Mouse (Mus musculus) hindbrain, embryonic 10.5 days (tissue): ENCODE results near the gene Ly6g6d. TPM values are rescaled to one million over a fixed set of nuclear protein-coding genes. Genes with fewer than 3 reads are reported as not detected.

Experiments used
- DNase-seq: peaks from one replicate; pipeline ENCODE4 v3.0.0-alpha.2; 2017; ENCODE audit warnings: low spot score
- H3K27ac ChIP-seq: fragments of 300-500 bp; sonication (generic); 2 replicates; pipeline ENCODE4 v1.5.1; 2016; ENCODE audit warnings: mild to moderate bottlenecking, moderate library complexity
- H3K27me3 ChIP-seq: fragments of 300-500 bp; sonication (generic); 2 replicates; pipeline ENCODE4 v1.6.1; 2016; ENCODE audit warnings: mild to moderate bottlenecking; ENCODE audit not compliant: poor library complexity, insufficient read depth, severe bottlenecking
- H3K36me3 ChIP-seq: fragments of 300-500 bp; sonication (generic); 2 replicates; pipeline ENCODE4 v1.6.1; 2016; ENCODE audit warnings: mild to moderate bottlenecking, moderate library complexity
- H3K4me1 ChIP-seq: fragments of 300-500 bp; sonication (generic); replicated peaks from 2 replicates; pipeline ENCODE4 v1.6.1; 2016; ENCODE audit warnings: mild to moderate bottlenecking
- H3K4me3 ChIP-seq: fragments of 300-500 bp; sonication (generic); 2 replicates; pipeline ENCODE4 v1.5.1; 2016; ENCODE audit warnings: mild to moderate bottlenecking, moderate library complexity
- H3K9me3 ChIP-seq: fragments of 300-500 bp; sonication (generic); 2 replicates; pipeline ENCODE4 v1.6.1; 2016; ENCODE audit warnings: mild to moderate bottlenecking, moderate library complexity
- WGBS: fragments of 180-500 bp; shearing (Covaris S2); methylation state at CpG from one replicate; pipeline ENCODE4 v1.1.7; 2016; 5-methylcytosine and 5-hydroxymethylcytosine counted together
- polyA plus RNA-seq: library from polyadenylated mRNA; unstranded; fragments of >200 nt; fragmentation: Nextera tagmentation; extraction: Ambion mirVana; gene quantifications from 2 replicates; pipeline ENCODE4 v1.2.1, GENCODE M21; 2016

Ly6g6d gene
- polyA plus RNA-seq, 1 experiment from 2014 or later, result 2.1 TPM

DNA sequence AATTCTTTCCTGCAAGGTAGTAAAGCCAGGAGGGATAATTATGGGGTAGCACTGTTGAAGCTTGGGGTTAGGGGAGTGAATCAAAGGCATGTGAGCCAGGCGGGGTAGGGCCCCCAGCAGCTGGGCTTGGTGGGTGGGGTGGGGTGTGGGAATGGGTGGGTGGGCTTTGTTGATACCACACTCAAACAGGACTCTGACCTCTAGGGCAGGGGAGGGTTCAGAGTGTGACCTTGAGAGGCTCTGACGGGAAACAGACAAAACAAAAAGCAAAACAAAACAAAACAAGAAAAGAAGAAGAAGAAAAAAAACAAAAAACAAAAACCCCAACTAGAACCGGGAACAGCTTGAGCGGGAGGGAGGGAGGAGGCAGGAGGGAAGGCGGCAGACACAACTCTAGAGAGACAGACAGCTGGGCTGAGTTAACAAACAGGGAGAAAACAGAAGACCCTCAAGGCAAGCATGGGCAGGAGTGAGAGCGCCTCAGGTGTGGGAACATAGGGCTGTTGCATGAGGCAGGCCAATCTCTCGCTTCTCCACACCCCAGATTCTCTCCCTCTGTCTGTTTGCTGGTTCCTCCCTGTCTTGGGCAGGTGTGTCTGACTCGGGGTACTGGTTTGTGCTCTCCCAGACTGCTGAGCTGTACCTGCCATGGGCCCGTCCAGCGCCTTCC, 1.2 kb downstream of the Ly6g6d start, which contains the start of gene Ly6g6e:
TSS of gene Ly6g6e (plus strand) at position 396 of the 670 bp plus-strand sequence.
- DNase-seq, result no peak
- H3K4me1 ChIP-seq, result peaks cover 41% of the 10 kb centered on the region
- peak within 1 kb of the TSS; percentile 82 for H3K27ac ChIP-seq
- H3K9me3 ChIP-seq, result no peaks in the 10 kb centered on the region
- no peaks in the 10 kb centered on the region for H3K36me3 ChIP-seq
- WGBS, result 25% methylated on average over 10 of the region's 10 CpGs
- H3K27me3 ChIP-seq, result peaks cover 15% of the 10 kb centered on the region
- peak within 1 kb of the TSS; percentile 45 for H3K4me3 ChIP-seq

DNA sequence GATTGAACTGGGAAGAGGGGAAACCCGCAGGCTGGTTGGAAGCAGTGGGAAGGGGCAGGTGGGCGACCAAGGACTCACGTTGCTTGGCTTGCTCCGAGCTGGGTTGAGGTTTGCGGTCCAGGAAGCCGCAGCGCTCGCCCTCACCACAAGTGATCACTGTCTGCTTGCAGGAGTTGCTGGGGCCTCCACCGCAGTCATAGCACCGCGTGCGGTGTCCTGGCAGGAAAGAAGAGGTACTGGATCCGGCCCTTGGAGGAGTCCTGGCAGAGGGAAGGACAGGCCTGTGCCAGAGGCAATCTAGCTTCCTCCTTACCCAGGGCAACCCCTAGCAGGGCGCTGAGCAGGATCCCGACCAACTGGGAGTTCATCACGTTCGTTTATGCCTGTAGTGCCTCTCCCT, 3.8 kb downstream of the Ly6g6d start:
- no peak for DNase-seq
- Histone ChIP-seq H3K9me3 (no peaks in the 10 kb centered on the region), H3K4me3 (no peak overlapping the region), H3K4me1 (peaks cover 28% of the 10 kb centered on the region), H3K36me3 (no peaks in the 10 kb centered on the region), H3K27me3 (peaks cover 8% of the 10 kb centered on the region; the same call in 1 of the 2 replicates), H3K27ac (peak overlapping the region; percentile 50)
- WGBS, result 56% methylated on average over 17 of the region's 17 CpGs

DNA sequence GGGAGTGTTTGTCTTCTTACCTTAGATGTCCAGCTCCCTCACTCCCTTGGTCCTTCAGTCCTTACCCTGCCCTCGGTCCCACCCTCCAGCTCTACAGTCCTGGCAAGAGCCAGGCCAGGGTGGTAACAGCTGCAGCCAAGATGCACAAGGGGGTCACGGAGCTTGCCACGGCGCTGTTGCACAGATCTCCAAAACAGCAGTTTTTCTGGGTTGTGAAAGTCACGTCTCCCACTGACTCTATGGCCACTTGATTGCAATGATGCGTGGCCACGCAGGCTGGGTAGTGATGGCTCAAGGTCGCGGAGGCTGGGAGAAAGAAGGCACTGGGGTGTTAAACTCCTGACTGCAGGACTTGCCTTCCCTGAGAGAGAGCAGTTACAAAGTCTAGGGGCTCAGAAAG, 6.4 kb downstream of the Ly6g6d start:
- no peak for DNase-seq
- Histone ChIP-seq H3K9me3 (no peaks in the 10 kb centered on the region), H3K4me1 (peaks cover 9% of the 10 kb centered on the region), H3K27me3 (peaks cover 28% of the 10 kb centered on the region), H3K36me3 (no peaks in the 10 kb centered on the region), H3K27ac (no peak overlapping the region), H3K4me3 (no peak overlapping the region)
- WGBS, result 82% methylated on average over 9 of the region's 9 CpGs

DNA sequence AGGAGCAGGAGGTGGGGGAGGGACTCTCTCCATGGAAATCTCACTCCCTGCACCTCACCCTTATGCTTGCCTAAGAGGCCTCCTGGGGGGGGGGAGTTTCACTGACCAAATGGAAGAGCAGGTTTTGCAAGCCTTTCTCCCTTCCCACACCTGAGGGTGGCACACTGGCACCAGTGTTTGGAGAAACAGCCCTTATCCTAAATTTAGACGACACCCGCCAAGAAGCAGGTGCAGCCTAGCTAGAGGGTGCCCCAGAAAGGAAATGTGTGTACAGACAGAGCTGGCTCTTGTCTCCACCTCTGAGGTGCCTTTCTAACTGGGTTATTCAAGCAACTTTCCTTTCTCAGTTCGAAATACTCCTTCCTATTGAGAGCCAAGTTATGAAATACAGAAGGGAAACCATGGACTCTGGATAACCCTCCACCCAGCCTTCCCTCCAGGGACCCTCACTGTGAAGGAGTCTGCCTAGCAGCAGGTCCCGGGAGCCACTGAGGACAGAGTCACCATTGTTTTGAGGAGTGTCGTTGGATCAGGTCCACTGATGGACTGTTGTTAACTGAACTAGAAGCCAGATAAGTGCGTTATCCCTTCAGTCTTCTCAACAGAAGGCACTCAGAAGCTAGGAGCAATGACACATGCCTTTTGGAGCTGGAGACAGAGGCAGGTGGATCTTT, 7.2 kb downstream of the Ly6g6d start:
- Histone ChIP-seq H3K9me3 (no peaks in the 10 kb centered on the region), H3K4me1 (peaks cover 9% of the 10 kb centered on the region), H3K27ac (no peak overlapping the region), H3K27me3 (peaks cover 36% of the 10 kb centered on the region), H3K4me3 (no peak overlapping the region), H3K36me3 (no peaks in the 10 kb centered on the region)
- WGBS, result 61% methylated on average over 6 of the region's 6 CpGs
- DNase-seq, result no peak

- H3K27me3 ChIP-seq, result peaks cover 55% of the 10 kb centered on the region
Measured at GRCm38 (mm10) chr17:35068213-35068914, 9.5 kb downstream of the Ly6g6d start.

GRCm38 (mm10) chr17:35066084-35066483, 11.8 kb downstream of the Ly6g6d start, which contains the start of gene Mpig6b:
Mpig6b (minus strand) TSS chr17:35066184.
- H3K4me3 ChIP-seq, result peak within 1 kb of the TSS; percentile 54
- H3K9me3 ChIP-seq, result no peaks in the 10 kb centered on the region
- DNase-seq, result no peak
- H3K36me3 ChIP-seq, result peaks cover 24% of the 10 kb centered on the region
- 42% methylated on average over 10 of the region's 10 CpGs for WGBS
- peak within 1 kb of the TSS; percentile 81 for H3K27ac ChIP-seq
- peaks cover 38% of the 10 kb centered on the region for H3K4me1 ChIP-seq
- peaks cover 68% of the 10 kb centered on the region for H3K27me3 ChIP-seq

More at GRCm38 (mm10) chr17:35068213-35068914, 9.5 kb downstream of the Ly6g6d start:
- Histone ChIP-seq H3K9me3 (no peaks in the 10 kb centered on the region), H3K4me1 (peaks cover 29% of the 10 kb centered on the region), H3K36me3 (peaks cover 1% of the 10 kb centered on the region), H3K4me3 (no peak overlapping the region), H3K27ac (no peak overlapping the region)
- no peak for DNase-seq
- WGBS, result 86% methylated on average over 17 of the region's 17 CpGs

DNA sequence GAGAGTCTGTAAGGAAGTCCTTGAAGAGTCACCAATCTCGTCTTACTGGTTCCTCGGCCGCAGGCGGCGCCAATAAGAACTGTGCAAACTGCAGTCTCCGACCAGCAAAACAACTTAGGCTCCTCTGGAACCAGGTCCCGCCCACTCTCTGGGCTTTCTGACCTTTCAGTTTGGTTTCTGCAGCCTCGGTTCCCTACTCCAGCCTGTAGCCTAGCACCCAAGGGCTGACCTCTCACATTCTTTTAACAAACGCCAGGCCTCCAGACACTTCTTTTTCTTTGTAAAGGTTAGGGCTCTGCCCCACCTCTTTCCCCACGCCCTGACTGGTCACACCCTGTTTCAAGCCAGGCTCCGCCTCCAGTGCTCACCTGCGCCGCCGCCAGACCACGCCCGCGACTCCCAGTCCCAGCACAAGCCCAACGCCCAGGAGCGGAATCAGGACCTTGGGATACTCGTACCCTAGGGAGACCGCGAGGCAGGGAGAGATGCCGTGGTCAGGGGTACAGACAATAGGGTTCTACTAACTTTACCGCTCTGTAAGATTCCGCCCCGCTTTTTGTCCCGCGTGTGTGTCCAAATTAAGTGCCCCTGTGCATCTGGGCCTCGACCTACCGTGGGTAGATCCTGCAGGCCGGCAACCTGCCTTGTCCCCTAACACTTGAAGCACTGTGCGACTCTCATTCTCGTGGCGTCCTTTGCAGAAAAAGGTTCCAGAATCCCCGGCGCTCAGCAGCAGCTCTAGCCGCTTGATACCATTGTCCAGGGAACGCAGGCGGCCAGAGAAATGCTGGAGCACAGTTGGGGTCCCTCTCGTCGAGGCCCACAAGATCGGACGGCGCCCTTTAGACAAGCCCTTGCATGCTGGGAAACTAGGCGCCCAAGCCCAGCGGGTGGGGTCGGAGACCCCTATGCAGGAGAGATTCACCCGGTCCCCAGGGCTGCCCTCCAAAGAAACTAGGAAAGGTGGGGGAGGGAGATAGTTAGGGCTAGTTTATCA, 12.6 kb downstream of the Ly6g6d start, which contains the start of gene Ly6g6c:
TSS of gene Ly6g6c (plus strand) at position 438 of the 997 bp plus-strand sequence.
- Histone ChIP-seq H3K4me3 (peak within 1 kb of the TSS; percentile 54), H3K4me1 (peaks cover 44% of the 10 kb centered on the region), H3K27ac (peak within 1 kb of the TSS; percentile 81), H3K9me3 (no peaks in the 10 kb centered on the region), H3K27me3 (peaks cover 68% of the 10 kb centered on the region), H3K36me3 (peaks cover 32% of the 10 kb centered on the region)
- under 1% methylated on average over 48 of the region's 48 CpGs for WGBS
- DNase-seq, result peak; percentile 68

GRCm38 (mm10) chr17:35064378-35064877, 13.4 kb downstream of the Ly6g6d start:
- Histone ChIP-seq H3K36me3 (peaks cover 35% of the 10 kb centered on the region), H3K27me3 (peaks cover 68% of the 10 kb centered on the region), H3K9me3 (no peaks in the 10 kb centered on the region), H3K4me3 (peak overlapping the region; percentile 54), H3K4me1 (peaks cover 49% of the 10 kb centered on the region), H3K27ac (no peak overlapping the region; the same call in 1 of the 2 replicates)
- 36% methylated on average over 10 of the region's 10 CpGs for WGBS
- no peak for DNase-seq

DNA sequence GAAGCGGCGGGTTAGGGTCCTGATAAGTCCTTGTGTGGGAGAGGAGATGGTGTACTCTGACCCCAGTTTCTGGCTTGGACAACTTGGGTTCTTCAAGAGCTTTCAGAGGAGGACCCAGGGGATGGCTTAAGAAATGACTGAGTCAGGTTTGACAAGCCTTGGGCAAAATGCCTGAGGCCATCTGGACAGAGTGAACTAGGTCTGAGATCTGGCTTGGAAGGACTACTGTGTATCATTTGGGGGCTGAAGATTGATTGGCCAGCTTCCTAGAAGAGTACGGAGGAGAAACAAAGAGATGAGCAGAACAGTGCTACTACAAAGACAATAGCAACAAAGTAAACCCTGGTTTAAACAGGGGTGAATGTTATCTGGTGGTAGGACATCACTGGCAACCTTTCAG, 14.4 kb downstream of the Ly6g6d start:
- no peak overlapping the region for H3K27ac ChIP-seq
- no peak overlapping the region for H3K4me3 ChIP-seq
- 93% methylated on average over 3 of the region's 3 CpGs for WGBS
- H3K36me3 ChIP-seq, result peaks cover 35% of the 10 kb centered on the region
- DNase-seq, result no peak
- H3K9me3 ChIP-seq, result no peaks in the 10 kb centered on the region
- H3K27me3 ChIP-seq, result peaks cover 62% of the 10 kb centered on the region
- peaks cover 54% of the 10 kb centered on the region for H3K4me1 ChIP-seq

DNA sequence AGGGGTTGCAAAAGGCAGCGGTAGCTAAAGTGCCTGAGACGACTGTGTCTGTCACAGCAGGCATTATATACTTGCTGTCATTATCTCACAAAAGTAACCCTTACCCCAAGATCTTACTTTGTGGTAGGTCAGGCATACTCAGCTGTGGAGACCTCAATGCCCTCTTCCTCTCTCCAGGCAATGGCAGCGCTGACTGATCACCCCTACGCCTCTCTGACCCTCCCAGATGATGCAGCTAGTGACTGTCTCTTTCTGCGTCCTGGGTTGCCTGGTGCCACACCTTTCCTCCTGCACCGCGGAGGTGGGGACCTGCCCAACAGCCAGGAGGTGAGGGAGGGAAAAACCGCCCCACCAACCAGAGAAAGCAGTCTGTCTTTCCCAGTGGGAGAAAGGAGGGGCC, 16.6 kb downstream of the Ly6g6d start:
- 87% methylated on average over 8 of the region's 8 CpGs for WGBS
- H3K27me3 ChIP-seq, result peaks cover 42% of the 10 kb centered on the region
- peaks cover 56% of the 10 kb centered on the region for H3K36me3 ChIP-seq
- no peak overlapping the region for H3K27ac ChIP-seq
- H3K4me3 ChIP-seq, result peak overlapping the region; percentile 93; the same call in 1 of the 2 replicates
- H3K4me1 ChIP-seq, result peaks cover 61% of the 10 kb centered on the region
- DNase-seq, result no peak
- no peaks in the 10 kb centered on the region for H3K9me3 ChIP-seq

DNA sequence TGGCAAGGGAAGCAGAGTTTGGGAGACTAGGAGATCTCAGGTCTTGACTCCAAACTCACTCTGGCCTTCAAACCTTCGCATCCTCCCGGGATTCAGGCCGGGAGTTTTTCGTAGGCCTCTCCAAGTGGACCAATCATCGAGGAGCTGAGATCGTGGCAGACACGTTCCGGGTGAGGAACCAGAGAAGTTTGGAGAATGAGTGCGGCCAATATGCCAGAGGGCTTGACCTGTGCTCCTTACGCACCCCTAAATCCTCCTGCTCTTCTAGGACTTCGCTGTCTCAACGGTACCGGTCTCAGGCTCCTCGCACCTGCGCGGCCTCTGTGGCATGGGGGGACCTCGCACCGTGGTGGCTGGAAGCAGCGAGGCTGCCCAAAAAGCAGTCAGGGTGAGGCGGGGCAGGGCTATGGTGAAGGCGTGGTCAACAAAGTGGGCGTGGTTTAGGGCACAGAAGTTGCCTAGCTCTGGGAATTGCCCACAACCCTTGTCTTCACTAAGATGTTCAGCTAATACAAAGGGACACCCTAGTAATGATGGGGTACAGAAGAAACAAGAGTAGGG, 17.0 kb downstream of the Ly6g6d start:
- WGBS, result 58% methylated on average over 22 of the region's 22 CpGs
- Histone ChIP-seq H3K9me3 (no peaks in the 10 kb centered on the region), H3K27me3 (peaks cover 37% of the 10 kb centered on the region), H3K36me3 (peaks cover 60% of the 10 kb centered on the region), H3K27ac (peak overlapping the region; percentile 62; the same call in 1 of the 2 replicates), H3K4me1 (peaks cover 59% of the 10 kb centered on the region), H3K4me3 (peak overlapping the region; percentile 93)
- DNase-seq, result no peak
